Mouse (Mus musculus): ENCODE results near the gene Cabin1.
A peak's percentile ranks its signal among the peaks of the same experiment; 100 is the strongest.
"Not testable (repeated sequence)": the region's sequence is repeated elsewhere in the genome, so short reads cannot be mapped to it uniquely, and the experiment has no call there.

Gene Cabin1

GRCm38 (mm10) chr10:75763682-75764518, at the start of gene Cabin1:
TSS of gene Cabin1 (minus strand) at chr10:75764341.
- DNase-seq, result peak; percentile 98 to 99

- DNase-seq, result no peak
Measured at GRCm38 (mm10) chr10:75804217-75804616, 40.1 kb upstream of the Cabin1 start.

GRCm38 (mm10) chr10:75798176-75798696, 34.1 kb upstream of the Cabin1 start, which contains the start of gene Gstt1:
TSS of gene Gstt1 (minus strand) at chr10:75798584.
- DNase-seq, result peak; percentile 79 to 87

GRCm38 (mm10) chr10:75797619-75798175, 33.6 kb upstream of the Cabin1 start:
- peak; percentile 60 to 83 for DNase-seq

- peak; percentile 26 to 60 for DNase-seq
Measured at GRCm38 (mm10) chr10:75796731-75797516, 32.8 kb upstream of the Cabin1 start.

- DNase-seq, result peak; percentile 66 to 82
Measured at GRCm38 (mm10) chr10:75794880-75795279, 30.7 kb upstream of the Cabin1 start.

- no peak for DNase-seq
Measured at GRCm38 (mm10) chr10:75790773-75791172, 26.6 kb upstream of the Cabin1 start.

- peak; percentile 71 to 89 for DNase-seq
Measured at GRCm38 (mm10) chr10:75789841-75790240, 25.7 kb upstream of the Cabin1 start.

GRCm38 (mm10) chr10:75789081-75789735, 25.1 kb upstream of the Cabin1 start:
- no peak for DNase-seq

GRCm38 (mm10) chr10:75788277-75788676, 24.1 kb upstream of the Cabin1 start:
- DNase-seq, result no peak

GRCm38 (mm10) chr10:75785442-75785841, 21.3 kb upstream of the Cabin1 start:
- no peak for DNase-seq

- peak; percentile 88 to 95 for DNase-seq
Measured at GRCm38 (mm10) chr10:75780769-75781578, 16.8 kb upstream of the Cabin1 start, which contains the start of the genes Gm20441 and Gstt3. TSS of gene Gm20441 (minus strand) at chr10:75780954. TSS of gene Gstt3 (minus strand) at chr10:75781414.

- peak; percentile 69 to 81 for DNase-seq
Measured at GRCm38 (mm10) chr10:75779206-75780174, 15.3 kb upstream of the Cabin1 start.

- no peak for DNase-seq
Measured at GRCm38 (mm10) chr10:75777885-75778284, 13.7 kb upstream of the Cabin1 start.

- DNase-seq, result no peak
Measured at GRCm38 (mm10) chr10:75776562-75776961, 12.4 kb upstream of the Cabin1 start.

- DNase-seq, result no peak
Measured at GRCm38 (mm10) chr10:75774587-75774986, 10.4 kb upstream of the Cabin1 start.

GRCm38 (mm10) chr10:75774102-75774501, 10.0 kb upstream of the Cabin1 start:
- DNase-seq, result no peak

GRCm38 (mm10) chr10:75772795-75773664, 8.9 kb upstream of the Cabin1 start, which contains the start of gene Ddt:
TSS of gene Ddt (minus strand) at chr10:75773414.
- peak; percentile 93 to 98 for DNase-seq

- not testable (repeated sequence) for DNase-seq
Measured at GRCm38 (mm10) chr10:75767756-75768155, 3.6 kb upstream of the Cabin1 start.

Measured in kidney, postnatal 25 days (tissue).